Mouse (Mus musculus): ENCODE measurements around the gene Adh6b. TPM values are rescaled to one million over a fixed set of nuclear protein-coding genes. Genes with fewer than 3 reads are reported as not detected.

Adh6b gene
- not detected in 2 replicates for polyA plus RNA-seq (2012; rRNA removed)

DNA sequence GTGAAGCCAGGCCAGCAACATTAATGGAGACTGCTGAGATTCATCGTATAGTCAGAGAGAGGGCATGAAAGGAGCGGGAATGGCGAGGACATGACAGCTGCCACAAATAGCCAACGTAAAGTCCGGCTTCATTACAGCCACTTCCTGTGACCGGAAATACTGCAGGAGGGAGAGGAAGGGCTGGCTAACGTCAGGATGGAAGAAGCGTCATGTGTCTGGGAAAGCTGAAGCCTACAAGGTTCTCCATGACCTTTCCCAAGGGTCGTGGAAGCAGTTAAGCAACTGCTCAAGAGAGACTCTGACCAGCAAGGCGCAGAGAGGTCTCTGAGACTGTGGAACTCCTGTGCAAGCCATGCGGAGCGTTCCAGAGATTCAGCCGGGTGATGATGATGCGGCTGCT is at the start of gene Adh6b:
TSS of gene Adh6b (plus strand) at position 305 of the 400 bp plus-strand sequence.
- 56% methylated on average over 14 of the region's 14 CpGs for WGBS
- no peak for DNase-seq
- H3K4me1 ChIP-seq (ENCODE audit: control insufficient read depth, insufficient read depth, low read length) = no peaks in the 10 kb centered on the region
- H3K4me3 ChIP-seq (replicated peaks; ENCODE audit: extremely low read depth, low read depth, low read length) = no peak within 1 kb of the TSS
- TF ChIP-seq POLR2A (IDR thresholded peaks at IDR 0.05; ENCODE audit: borderline replicate concordance, extremely low read depth, low read depth, low read length) (no peak), CTCF (IDR thresholded peaks at IDR 0.05; ENCODE audit: insufficient read depth, low read length) (no peak)

DNA sequence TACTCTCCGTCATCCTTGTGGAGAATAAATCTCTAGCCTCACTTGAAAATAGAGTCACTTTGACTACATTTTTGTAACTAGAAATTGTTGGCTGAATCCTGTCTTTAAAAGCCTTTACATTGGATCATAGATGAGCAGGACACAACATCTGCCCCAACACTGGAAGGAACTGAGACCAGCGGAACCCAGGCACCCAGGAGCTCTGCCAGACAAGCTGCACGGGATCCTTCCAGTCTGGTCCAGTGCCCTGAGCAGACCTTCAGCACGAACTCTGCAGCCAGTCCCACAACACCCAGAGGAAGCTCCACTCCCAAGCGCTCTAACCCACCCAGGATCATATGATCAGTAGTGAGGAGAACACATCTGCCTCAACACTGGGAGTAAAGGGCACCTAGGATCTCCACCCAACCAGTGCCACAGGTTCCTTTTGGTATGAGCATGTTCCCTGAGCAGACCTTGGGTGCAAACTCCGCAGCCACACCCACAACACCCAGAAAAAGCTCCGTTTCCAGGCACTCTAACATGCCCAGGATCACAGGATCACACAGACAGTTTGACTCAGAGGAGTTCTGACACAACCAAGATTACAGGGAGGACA is 48.2 kb upstream of the Adh6b start:
- DNase-seq = no peak
- H3K4me1 ChIP-seq (ENCODE audit: control insufficient read depth, insufficient read depth, low read length) = no peaks in the 10 kb centered on the region
- no peak for TF ChIP-seq CTCF (IDR thresholded peaks at IDR 0.05; ENCODE audit: insufficient read depth, low read length)
- TF ChIP-seq POLR2A (IDR thresholded peaks at IDR 0.05; ENCODE audit: borderline replicate concordance, extremely low read depth, low read depth, low read length) = no peak
- 78% methylated on average over 7 of the region's 7 CpGs for WGBS
- H3K4me3 ChIP-seq (replicated peaks; ENCODE audit: extremely low read depth, low read depth, low read length) = no peak overlapping the region

DNA sequence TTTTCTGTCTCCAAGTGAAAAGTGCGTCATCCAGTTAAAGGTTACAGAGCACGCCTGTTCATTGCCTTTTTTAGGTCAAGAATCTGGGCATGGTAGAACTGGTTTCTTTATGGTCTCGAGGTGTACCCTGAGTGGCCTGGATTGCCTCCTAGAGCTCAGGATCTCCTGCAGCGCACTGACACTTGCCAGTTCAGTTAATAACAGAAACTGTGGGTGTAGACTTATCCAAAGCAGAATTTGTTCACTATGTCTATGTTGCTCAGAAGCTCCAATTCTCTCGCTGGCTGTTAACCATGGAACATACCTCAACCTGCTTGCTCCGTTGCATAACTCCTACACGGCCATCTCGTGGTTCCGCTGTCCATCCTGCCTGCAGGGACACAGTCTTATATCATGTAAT is 41.4 kb upstream of the Adh6b start:
- TF ChIP-seq POLR2A (IDR thresholded peaks at IDR 0.05; ENCODE audit: borderline replicate concordance, extremely low read depth, low read depth, low read length) = no peak
- no peak for DNase-seq

DNA sequence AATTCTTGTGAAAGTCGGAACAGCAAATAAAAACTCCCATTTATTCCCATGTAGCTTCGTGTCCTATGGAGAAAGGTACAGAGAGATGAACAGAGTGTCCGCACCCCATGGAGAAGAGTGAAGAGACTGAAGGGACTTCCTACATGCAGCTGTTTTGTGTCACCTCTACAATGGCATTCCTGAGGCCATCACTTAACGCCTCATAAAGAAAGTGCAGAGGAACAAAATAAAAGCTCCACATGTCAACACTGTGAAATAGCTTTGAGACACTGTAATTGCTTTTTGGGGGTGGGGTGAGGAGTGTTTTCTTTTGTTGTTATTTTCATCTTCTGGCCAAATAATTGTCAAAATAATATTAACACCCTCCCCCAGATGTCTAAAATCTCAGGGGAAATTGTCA is 38.9 kb upstream of the Adh6b start:
- Histone ChIP-seq H3K4me1 (ENCODE audit: control insufficient read depth, insufficient read depth, low read length) (peaks cover 5% of the 10 kb centered on the region), H3K4me3 (replicated peaks; ENCODE audit: extremely low read depth, low read depth, low read length) (no peak overlapping the region)
- DNase-seq = no peak
- TF ChIP-seq CTCF (IDR thresholded peaks at IDR 0.05; ENCODE audit: insufficient read depth, low read length) (no peak), POLR2A (IDR thresholded peaks at IDR 0.05; ENCODE audit: borderline replicate concordance, extremely low read depth, low read depth, low read length) (no peak)
- WGBS = 68% methylated on average over 4 of the region's 4 CpGs

More for the DNA sequence above, 41.4 kb upstream of the Adh6b start:
- Histone ChIP-seq H3K4me3 (replicated peaks; ENCODE audit: extremely low read depth, low read depth, low read length) (no peak overlapping the region), H3K4me1 (ENCODE audit: control insufficient read depth, insufficient read depth, low read length) (peaks cover 2% of the 10 kb centered on the region; the same call in 1 of the 2 replicates)
- WGBS = 82% methylated on average over 9 of the region's 9 CpGs

DNA sequence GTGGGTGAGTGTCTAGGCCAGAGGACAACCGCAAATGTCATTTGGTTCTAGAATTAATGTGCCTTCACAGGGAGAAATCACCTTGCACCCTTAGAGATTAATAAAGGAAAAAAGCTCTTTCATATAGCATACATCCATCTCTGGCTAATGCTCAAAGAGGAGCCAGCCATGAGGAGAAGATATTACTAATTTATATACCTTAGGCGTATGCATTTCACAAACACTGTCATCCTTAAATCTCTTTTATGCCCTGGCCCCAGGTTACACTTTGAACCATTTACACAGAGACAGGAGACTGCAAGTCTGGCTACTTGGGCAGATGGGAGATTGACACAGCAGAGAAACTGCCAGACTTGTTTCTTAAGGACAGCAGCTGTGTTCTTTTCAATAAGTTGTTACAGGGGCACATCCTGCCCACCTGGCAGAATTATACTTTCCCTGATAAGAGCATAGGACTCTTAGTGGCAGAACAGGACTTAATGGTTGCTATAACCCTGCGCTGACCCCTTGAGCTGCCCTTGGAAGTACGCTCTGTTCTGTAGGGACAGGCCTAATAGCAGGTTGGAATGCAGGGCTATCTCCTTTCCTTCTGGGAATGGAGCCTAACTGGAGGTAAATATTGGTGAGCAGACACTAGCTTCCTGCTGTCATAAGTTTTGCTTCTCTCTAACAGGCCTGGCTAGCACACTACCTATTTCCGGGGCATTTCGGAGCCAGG is 37.6 kb upstream of the Adh6b start:
- WGBS = 61% methylated on average over 6 of the region's 6 CpGs
- Histone ChIP-seq H3K4me3 (replicated peaks; ENCODE audit: extremely low read depth, low read depth, low read length) (no peak overlapping the region), H3K4me1 (ENCODE audit: control insufficient read depth, insufficient read depth, low read length) (peaks cover 5% of the 10 kb centered on the region)
- no peak for TF ChIP-seq CTCF (IDR thresholded peaks at IDR 0.05; ENCODE audit: insufficient read depth, low read length)
- no peak for TF ChIP-seq POLR2A (IDR thresholded peaks at IDR 0.05; ENCODE audit: borderline replicate concordance, extremely low read depth, low read depth, low read length)
- no peak for DNase-seq

DNA sequence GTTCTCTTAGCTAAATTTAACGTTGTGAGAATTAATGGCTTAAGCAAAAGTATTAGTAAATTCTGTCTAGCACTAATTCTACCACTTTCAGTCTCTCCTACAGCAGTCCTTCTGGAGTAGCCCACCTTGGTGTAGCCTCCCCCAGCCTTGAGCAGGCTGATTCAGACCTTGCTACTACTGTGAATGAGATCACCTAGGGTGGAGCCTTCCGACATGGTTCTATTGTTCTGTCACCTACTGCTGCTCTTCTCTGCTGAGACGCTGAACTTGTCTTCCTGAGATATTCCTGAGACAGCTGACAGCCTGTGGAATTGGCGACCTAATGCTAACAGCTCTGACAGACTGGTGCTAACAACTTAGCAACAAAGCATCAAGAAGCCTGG is 37.1 kb upstream of the Adh6b start:
- Histone ChIP-seq H3K4me1 (ENCODE audit: control insufficient read depth, insufficient read depth, low read length) (peaks cover 5% of the 10 kb centered on the region), H3K4me3 (replicated peaks; ENCODE audit: extremely low read depth, low read depth, low read length) (no peak overlapping the region)
- 27% methylated on average over 4 of the region's 4 CpGs for WGBS
- no peak for TF ChIP-seq POLR2A (IDR thresholded peaks at IDR 0.05; ENCODE audit: borderline replicate concordance, extremely low read depth, low read depth, low read length)
- no peak for TF ChIP-seq CTCF (IDR thresholded peaks at IDR 0.05; ENCODE audit: insufficient read depth, low read length)
- no peak for DNase-seq

DNA sequence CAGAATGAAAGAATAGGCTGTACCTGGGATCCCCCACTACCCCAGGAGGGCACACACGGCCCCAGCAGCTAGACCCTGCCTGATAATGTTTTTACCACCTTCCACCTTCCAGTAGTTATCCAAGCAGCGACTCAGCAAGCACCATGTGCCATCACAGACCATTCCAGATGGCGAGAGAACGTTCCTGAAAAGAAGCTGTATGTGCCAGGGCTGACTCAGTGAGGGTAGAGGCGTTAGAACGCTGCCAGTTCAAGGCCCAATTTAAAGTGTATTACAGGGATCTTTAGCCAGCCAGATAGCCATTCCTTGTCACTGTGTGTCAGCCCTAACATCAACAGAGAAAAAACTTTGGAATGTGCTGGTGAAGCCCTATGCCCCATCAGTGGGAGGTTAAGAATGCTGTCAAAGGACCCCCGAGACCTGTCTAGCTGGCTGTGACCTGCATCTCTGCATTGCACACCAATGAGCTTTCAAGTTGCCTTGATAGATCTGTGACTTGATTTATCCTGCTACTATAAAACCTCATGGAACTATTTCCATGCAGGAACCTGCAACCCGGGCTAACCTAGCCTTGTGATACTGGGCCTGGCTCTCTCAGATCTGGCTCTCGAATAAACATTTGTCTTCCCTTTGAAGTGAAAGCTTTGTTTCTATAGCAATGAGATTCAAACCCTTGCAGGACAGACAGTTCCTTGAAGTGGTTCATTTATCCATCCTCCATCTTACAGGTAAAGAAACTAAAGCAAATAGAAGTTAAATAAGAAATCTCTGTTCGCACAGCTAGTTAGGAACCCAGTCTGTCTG is 35.9 kb upstream of the Adh6b start:
- DNase-seq = no peak
- 50% methylated on average over 10 of the region's 10 CpGs for WGBS
- no peak for TF ChIP-seq CTCF (IDR thresholded peaks at IDR 0.05; ENCODE audit: insufficient read depth, low read length)
- TF ChIP-seq POLR2A (IDR thresholded peaks at IDR 0.05; ENCODE audit: borderline replicate concordance, extremely low read depth, low read depth, low read length) = no peak
- H3K4me1 ChIP-seq (ENCODE audit: control insufficient read depth, insufficient read depth, low read length) = peaks cover 5% of the 10 kb centered on the region
- no peak overlapping the region for H3K4me3 ChIP-seq (replicated peaks; ENCODE audit: extremely low read depth, low read depth, low read length)

DNA sequence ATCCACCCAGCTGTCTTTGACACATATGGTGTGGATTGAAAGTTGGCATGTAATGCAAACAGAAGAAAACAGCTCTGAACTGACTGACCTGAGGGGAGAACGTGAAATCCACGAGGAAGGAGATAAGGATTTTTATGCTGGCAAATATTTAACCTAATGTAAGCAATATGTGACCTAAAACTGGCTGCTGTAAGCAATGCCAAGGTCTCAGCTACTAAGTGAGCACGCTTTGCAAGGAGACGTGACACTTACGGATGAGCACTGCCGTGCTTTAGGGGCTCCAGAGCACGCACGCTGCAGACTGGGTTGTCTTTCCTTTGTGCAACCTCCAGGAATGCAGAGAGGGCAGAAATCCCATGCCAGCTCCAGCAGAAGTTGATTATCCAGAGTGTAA is 35.3 kb upstream of the Adh6b start:
- Histone ChIP-seq H3K4me1 (ENCODE audit: control insufficient read depth, insufficient read depth, low read length) (peaks cover 5% of the 10 kb centered on the region), H3K4me3 (replicated peaks; ENCODE audit: extremely low read depth, low read depth, low read length) (no peak overlapping the region)
- WGBS = 26% methylated on average over 8 of the region's 8 CpGs
- TF ChIP-seq POLR2A (IDR thresholded peaks at IDR 0.05; ENCODE audit: borderline replicate concordance, extremely low read depth, low read depth, low read length) (no peak), CTCF (IDR thresholded peaks at IDR 0.05; ENCODE audit: insufficient read depth, low read length) (no peak)
- DNase-seq = no peak

DNA sequence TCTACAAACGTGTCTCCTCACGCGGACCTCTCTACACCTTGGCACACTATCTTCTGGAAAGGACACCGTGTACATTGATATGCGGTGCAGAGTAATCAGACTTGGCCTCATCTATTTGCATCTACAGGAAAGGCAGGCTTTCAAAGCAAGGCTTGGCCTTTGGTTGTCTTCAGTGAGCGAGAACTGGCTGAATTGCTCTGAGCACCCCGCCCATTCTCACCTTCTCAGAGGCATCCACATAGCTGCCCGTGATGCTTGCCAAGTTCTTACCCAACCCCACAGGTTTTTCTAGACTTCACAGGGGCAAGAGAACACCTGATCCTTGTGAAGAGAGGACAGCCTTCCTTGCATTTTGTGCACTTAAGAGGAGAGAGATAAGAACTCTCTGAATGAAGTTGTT is 31.7 kb upstream of the Adh6b start:
- DNase-seq = no peak
- no peak for TF ChIP-seq CTCF (IDR thresholded peaks at IDR 0.05; ENCODE audit: insufficient read depth, low read length)
- TF ChIP-seq POLR2A (IDR thresholded peaks at IDR 0.05; ENCODE audit: borderline replicate concordance, extremely low read depth, low read depth, low read length) = no peak
- WGBS = 75% methylated on average over 8 of the region's 8 CpGs
- Histone ChIP-seq H3K4me1 (ENCODE audit: control insufficient read depth, insufficient read depth, low read length) (peaks cover 2% of the 10 kb centered on the region), H3K4me3 (replicated peaks; ENCODE audit: extremely low read depth, low read depth, low read length) (no peak overlapping the region)

Data from lung, adult 2 months (tissue).